Comparison of ENCODE assay signal across 20 mouse cellular contexts in the genomic region with DNA sequence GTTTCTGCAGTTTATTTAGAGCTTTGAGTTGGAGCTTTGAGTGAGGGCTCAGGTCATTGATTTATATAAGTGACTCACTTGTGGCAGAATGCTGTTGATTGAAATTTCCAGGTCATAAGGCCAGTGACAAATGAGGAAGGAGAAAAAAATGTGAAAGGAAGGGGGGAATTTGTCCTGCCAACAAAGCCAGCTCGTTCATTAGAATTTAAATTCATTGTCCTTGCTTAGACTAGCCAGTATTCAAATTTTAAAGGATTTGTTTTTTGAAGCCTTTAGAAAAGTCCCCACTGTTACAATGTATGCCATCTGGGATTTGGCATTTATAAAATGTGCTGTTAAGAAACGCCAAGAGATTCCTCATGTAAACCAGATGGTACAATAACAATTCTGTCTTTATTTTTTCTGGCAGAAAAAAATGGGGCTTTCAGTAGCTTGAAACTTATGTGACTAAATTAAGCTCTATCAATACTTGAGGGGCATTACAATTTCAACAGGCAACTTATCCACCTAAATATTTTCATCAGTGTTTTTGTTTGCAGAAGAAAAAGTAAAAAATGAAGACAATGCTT. TPM values are rescaled to one million over a fixed set of nuclear protein-coding genes. Genes with fewer than 3 reads are reported as not detected.
A peak's percentile ranks its signal among the peaks of the same experiment; 100 is the strongest.
DNase-seq lines count a peak whose midpoint lies in the region; ATAC-seq lines count a peak whose summit lies in the region.
"Had no signal": no experiment of that assay in that cellular context is flagged by ENCODE, and none has a peak within 500 bp of the region (broad histone marks: within the 10 kb centered on the region; RNA-seq: fewer than 3 reads in every experiment).

No protein-coding gene starts in this region.

- H3K4me1 ChIP-seq in forebrain, embryonic 16.5 days (replicated peaks; ENCODE audit: control insufficient read depth, insufficient read depth, low read length), result peaks cover 18% of the 10 kb centered on the region

- H3K4me2 ChIP-seq in forebrain, embryonic 16.5 days (ENCODE audit: low read length), result no peak overlapping the region
- H3K4me2 ChIP-seq: embryonic facial prominence, embryonic 15.5 days; limb, embryonic 12.5 days had no signal

- WGBS in forebrain, embryonic 16.5 days, result 2% methylated on average over 2 of the region's 2 CpGs

- peaks cover 19% of the 10 kb centered on the region for H3K27me3 ChIP-seq in forebrain, embryonic 16.5 days (replicated peaks; ENCODE audit: control insufficient read depth, insufficient read depth, low read length)
- H3K27me3 ChIP-seq: embryonic facial prominence, embryonic 15.5 days; limb, embryonic 12.5 days had no signal

- peak; percentile 82 for ATAC-seq in forebrain, embryonic 16.5 days

- H3K36me3 ChIP-seq in forebrain, embryonic 16.5 days (ENCODE audit: control insufficient read depth, insufficient read depth), result no peaks in the 10 kb centered on the region
- H3K36me3 ChIP-seq: embryonic facial prominence, embryonic 15.5 days; limb, embryonic 12.5 days had no signal

- no peak overlapping the region for H3K9ac ChIP-seq in forebrain, embryonic 16.5 days (replicated peaks; ENCODE audit: low read depth, low read length)
- H3K9ac ChIP-seq: embryonic facial prominence, embryonic 15.5 days; limb, embryonic 12.5 days had no signal

- DNase-seq in cerebellum, adult 9-10 months, result peak; percentile 62
- no peak for DNase-seq in cerebellum, adult 18-20 months
- peak; percentile 50 for DNase-seq in layer of hippocampus, adult 9-10 months (ENCODE audit: low spot score)
- no peak for DNase-seq in layer of hippocampus, postnatal 10 days (ENCODE audit: low spot score in 2 of 2)
- peak; percentile 97 for DNase-seq in Muller cell, postnatal 12 days (ENCODE audit: inconsistent ontology term)
- no peak for DNase-seq in heart, adult 9 months (ENCODE audit: low spot score in 2 of 2)
- no peak for DNase-seq in lung, postnatal 4 days
- DNase-seq: adrenal gland, postnatal 25 days; cerebellum, adult 8-10 months; kidney, adult 18-20 months; kidney, postnatal 4 days; lung, adult 18-20 months had no signal

- peak overlapping the region; percentile 82 for H3K27ac ChIP-seq in forebrain, embryonic 16.5 days (ENCODE audit: low read length)
- H3K27ac ChIP-seq: embryonic facial prominence, embryonic 15.5 days; limb, embryonic 12.5 days had no signal

- no peaks in the 10 kb centered on the region for H3K9me3 ChIP-seq in forebrain, embryonic 16.5 days (ENCODE audit: control insufficient read depth, low read length)
- H3K9me3 ChIP-seq: embryonic facial prominence, embryonic 15.5 days; limb, embryonic 12.5 days had no signal

- H3K4me3 ChIP-seq in forebrain, embryonic 16.5 days (replicated peaks; ENCODE audit: low read length), result no peak overlapping the region
- H3K4me3 ChIP-seq: embryonic facial prominence, embryonic 15.5 days; limb, embryonic 12.5 days had no signal

RNA-seq across cellular contexts. Expression of a gene that starts 11.8 kb away (rescaled TPM):
- under 1 TPM; 0.36 to 0.73 TPM for total RNA-seq in layer of hippocampus, postnatal 10 days (2021)
- polyA plus RNA-seq in forebrain, embryonic 16.5 days (2015; fragmentation: Nextera tagmentation; extraction: Ambion mirVana), result not detected in 2 replicates
- total RNA-seq: hematopoietic stem cell, adult 5-6 weeks; megakaryocyte progenitor cell, adult 5-6 weeks had no signal
- polyA plus RNA-seq: limb, embryonic 12.5 days; testis, adult 2 months had no signal

RNA-seq across cellular contexts. Expression of a gene that starts 16.7 kb away (rescaled TPM):
- under 1 TPM; 0.40 to 0.82 TPM for total RNA-seq in layer of hippocampus, postnatal 10 days (2021)
- not detected in 2 replicates for polyA plus RNA-seq in forebrain, embryonic 16.5 days (2015; fragmentation: Nextera tagmentation; extraction: Ambion mirVana)
- total RNA-seq: hematopoietic stem cell, adult 5-6 weeks; megakaryocyte progenitor cell, adult 5-6 weeks had no signal
- polyA plus RNA-seq: embryonic facial prominence, embryonic 15.5 days; limb, embryonic 12.5 days had no signal

RNA-seq across cellular contexts. Expression of a gene that starts 45.0 kb away (rescaled TPM):
- 100 to 1,000 TPM; 629 to 700 TPM for total RNA-seq in layer of hippocampus, postnatal 10 days (2021)
- polyA plus RNA-seq in forebrain, embryonic 16.5 days (2015; fragmentation: Nextera tagmentation; extraction: Ambion mirVana), result 43.4 and 55.3 TPM in 2 replicates
- total RNA-seq: hematopoietic stem cell, adult 5-6 weeks; megakaryocyte progenitor cell, adult 5-6 weeks had no signal

RNA-seq across cellular contexts. Expression of a gene that starts 46.8 kb away (rescaled TPM):
- not detected for total RNA-seq in layer of hippocampus, postnatal 10 days (2021)
- polyA plus RNA-seq in forebrain, embryonic 16.5 days (2015; fragmentation: Nextera tagmentation; extraction: Ambion mirVana), result not detected in 2 replicates
- total RNA-seq: adrenal gland, postnatal 25 days; gastrocnemius, adult 18-20 months; heart, adult 8-10 months; hematopoietic stem cell, adult 5-6 weeks; megakaryocyte progenitor cell, adult 5-6 weeks had no signal
- polyA plus RNA-seq: embryonic facial prominence, embryonic 15.5 days; limb, embryonic 12.5 days had no signal

RNA-seq across cellular contexts. Expression of a gene that starts 54.8 kb away (rescaled TPM):
- 10 to 100 TPM; 16.8 to 17.4 TPM for total RNA-seq in layer of hippocampus, postnatal 10 days (2021)
- 6.7 and 7.9 TPM in 2 replicates for polyA plus RNA-seq in forebrain, embryonic 16.5 days (2015; fragmentation: Nextera tagmentation; extraction: Ambion mirVana)

Comparison
In these comparisons a context has a peak if more than half of its experiments do, and no peak if none do; other contexts are left out.
1. DNase-seq: peak in cerebellum, adult 9-10 months (single experiment), layer of hippocampus, adult 9-10 months (single experiment) and Muller cell, postnatal 12 days (single experiment); none in cerebellum, adult 18-20 months (0 of 2), layer of hippocampus, postnatal 10 days (0 of 2), heart, adult 9 months (0 of 2) and lung, postnatal 4 days (0 of 2).